Mouse (Mus musculus) heart, embryonic 13.5 days (tissue): ENCODE results near the gene Kctd6. TPM values are rescaled to one million over a fixed set of nuclear protein-coding genes. Genes with fewer than 3 reads are reported as not detected.

ENCODE experiments used
- ATAC-seq: fragments of 200-750 bp; cut with Nextera tagmentation; 2 replicates; pipeline ENCODE4 v1.8.0; 2017; ENCODE audit warnings: moderate TSS enrichment; ENCODE audit not compliant: insufficient number of reproducible peaks, low FRiP score, low TSS enrichment; ENCODE audit errors: extremely low read depth
- H3K27ac ChIP-seq: fragments of 300-500 bp; sonication (generic); replicated peaks from 2 replicates; pipeline ENCODE4 v1.5.1; 2015; ENCODE audit warnings: moderate library complexity, mild to moderate bottlenecking, inconsistent platforms
- H3K27me3 ChIP-seq: fragments of 300-500 bp; sonication (generic); replicated peaks from 2 replicates; pipeline ENCODE4 v1.6.1; 2015; ENCODE audit warnings: mild to moderate bottlenecking, inconsistent platforms
- H3K36me3 ChIP-seq: fragments of 300-500 bp; sonication (generic); 2 replicates; pipeline ENCODE4 v1.6.1; 2015; ENCODE audit warnings: mild to moderate bottlenecking, inconsistent platforms
- H3K4me1 ChIP-seq: fragments of 300-500 bp; sonication (generic); 2 replicates; pipeline ENCODE4 v1.6.1; 2015; ENCODE audit warnings: inconsistent platforms
- H3K4me2 ChIP-seq: fragments of 300-500 bp; sonication (generic); 2 replicates; pipeline ENCODE4 v1.6.1; 2015; ENCODE audit warnings: inconsistent platforms, mild to moderate bottlenecking, moderate library complexity
- H3K4me3 ChIP-seq: fragments of 300-500 bp; sonication (generic); 2 replicates; pipeline ENCODE4 v1.5.1; 2015; ENCODE audit warnings: moderate library complexity, mild to moderate bottlenecking, inconsistent platforms
- H3K9ac ChIP-seq: fragments of 300-500 bp; sonication (generic); 2 replicates; pipeline ENCODE4 v1.6.1; 2015; ENCODE audit warnings: inconsistent platforms, mild to moderate bottlenecking, moderate library complexity
- H3K9me3 ChIP-seq: fragments of 300-500 bp; sonication (generic); 2 replicates; pipeline ENCODE4 v1.6.1; 2016; ENCODE audit warnings: inconsistent platforms
- WGBS: fragments of 180-500 bp; shearing (Covaris S2); methylation state at CpG from one replicate; pipeline ENCODE4 v1.1.7; 2015; ENCODE audit warnings: mixed read lengths; 5-methylcytosine and 5-hydroxymethylcytosine counted together
- polyA plus RNA-seq: library from polyadenylated mRNA; unstranded; fragments of >200 nt; fragmentation: Nextera tagmentation; extraction: Ambion mirVana; gene quantifications from 2 replicates; pipeline ENCODE4 v1.2.1, GENCODE M21; 2015

The Kctd6 gene
- polyA plus RNA-seq, 1 experiment from 2014 or later, result 2.7 TPM

DNA sequence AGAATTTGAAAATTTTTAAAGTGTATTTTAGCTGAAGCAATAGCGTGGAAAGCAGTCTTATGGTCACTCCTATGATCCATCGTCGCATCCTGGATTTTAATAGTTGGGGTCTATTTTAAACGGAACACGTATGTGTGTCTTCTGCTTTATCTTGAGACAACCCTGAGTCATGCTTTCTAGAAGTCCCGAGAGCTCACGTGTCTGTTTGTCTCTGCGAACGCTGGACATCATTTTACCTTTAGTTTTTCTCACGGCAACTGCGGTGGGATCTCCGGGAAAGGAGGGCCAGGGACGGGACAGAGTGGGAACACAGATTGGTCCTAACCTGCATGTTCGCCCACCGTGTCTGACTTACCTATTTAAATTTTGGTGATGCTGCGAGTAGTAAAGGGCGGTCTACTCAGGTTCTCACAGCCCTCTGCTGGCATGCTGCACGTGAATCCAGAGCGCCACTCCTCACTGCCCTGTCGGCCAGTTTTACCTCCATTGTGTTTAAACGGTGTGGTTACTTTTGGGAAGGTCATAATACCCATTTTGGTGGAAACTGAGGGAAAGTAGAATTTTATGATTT, 1.4 kb downstream of the Kctd6 start:
- H3K9me3 ChIP-seq, result no peaks in the 10 kb centered on the region
- no peaks in the 10 kb centered on the region for H3K36me3 ChIP-seq
- WGBS, result 15% methylated on average over 21 of the region's 21 CpGs
- peak overlapping the region; percentile 99 for H3K9ac ChIP-seq
- H3K4me1 ChIP-seq, result peaks cover 29% of the 10 kb centered on the region
- peak overlapping the region; percentile 95 for H3K4me2 ChIP-seq
- no peak for ATAC-seq
- no peaks in the 10 kb centered on the region for H3K27me3 ChIP-seq
- H3K27ac ChIP-seq, result no peak overlapping the region
- peak overlapping the region; percentile 75 for H3K4me3 ChIP-seq

DNA sequence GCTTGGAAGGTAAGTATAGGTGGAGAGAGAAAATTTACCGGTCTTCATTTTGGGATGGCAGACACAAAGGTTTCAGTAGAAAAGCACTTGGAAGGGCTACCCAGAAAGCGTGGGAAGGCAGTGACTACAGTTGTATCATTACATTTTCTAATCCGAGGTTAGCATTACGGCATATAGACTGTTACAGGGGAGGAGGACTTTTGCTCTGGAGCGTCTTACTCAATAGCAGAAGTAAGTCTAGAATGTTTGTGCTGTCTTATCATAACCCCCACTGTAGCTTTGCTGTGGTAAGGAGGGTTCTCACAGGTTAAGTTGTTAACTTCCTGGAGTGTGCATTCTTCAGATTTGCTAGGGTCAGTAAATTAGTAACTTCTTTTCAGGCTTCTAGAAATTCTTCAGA, 2.2 kb downstream of the Kctd6 start:
- WGBS, result 70% methylated on average over 5 of the region's 5 CpGs
- peak overlapping the region; percentile 75 for H3K4me3 ChIP-seq
- H3K9me3 ChIP-seq, result no peaks in the 10 kb centered on the region
- H3K4me1 ChIP-seq, result peaks cover 29% of the 10 kb centered on the region
- no peaks in the 10 kb centered on the region for H3K27me3 ChIP-seq
- H3K9ac ChIP-seq, result no peak overlapping the region
- H3K36me3 ChIP-seq, result peaks cover 3% of the 10 kb centered on the region
- ATAC-seq, result no peak
- H3K4me2 ChIP-seq, result peak overlapping the region; percentile 95
- H3K27ac ChIP-seq, result no peak overlapping the region

DNA sequence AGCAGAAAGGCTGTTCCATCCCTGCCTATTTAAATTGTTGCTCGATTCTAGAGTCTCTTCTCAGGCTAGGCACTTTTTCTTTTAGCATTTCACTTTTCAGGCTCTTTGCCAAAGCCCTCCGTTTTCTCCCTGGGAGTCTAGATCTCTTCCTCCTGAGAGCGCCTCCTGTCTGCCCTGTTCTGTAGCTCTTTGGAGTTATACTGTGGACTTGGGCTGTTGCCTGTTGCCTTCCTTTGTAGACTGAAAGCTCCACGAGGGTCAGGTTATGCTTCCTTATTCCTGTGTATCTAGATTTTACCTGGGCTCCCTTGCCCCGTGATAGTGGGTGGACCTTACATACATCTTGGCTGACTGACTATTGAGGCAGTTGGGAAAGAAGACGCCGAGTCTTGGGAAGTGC, 4.3 kb downstream of the Kctd6 start:
- no peak overlapping the region for H3K9ac ChIP-seq
- WGBS, result 67% methylated on average over 7 of the region's 7 CpGs
- H3K27me3 ChIP-seq, result no peaks in the 10 kb centered on the region
- no peak for ATAC-seq
- no peak overlapping the region for H3K27ac ChIP-seq
- no peaks in the 10 kb centered on the region for H3K9me3 ChIP-seq
- H3K4me1 ChIP-seq, result peaks cover 29% of the 10 kb centered on the region
- no peak overlapping the region for H3K4me3 ChIP-seq
- no peak overlapping the region for H3K4me2 ChIP-seq
- peaks cover 24% of the 10 kb centered on the region for H3K36me3 ChIP-seq

DNA sequence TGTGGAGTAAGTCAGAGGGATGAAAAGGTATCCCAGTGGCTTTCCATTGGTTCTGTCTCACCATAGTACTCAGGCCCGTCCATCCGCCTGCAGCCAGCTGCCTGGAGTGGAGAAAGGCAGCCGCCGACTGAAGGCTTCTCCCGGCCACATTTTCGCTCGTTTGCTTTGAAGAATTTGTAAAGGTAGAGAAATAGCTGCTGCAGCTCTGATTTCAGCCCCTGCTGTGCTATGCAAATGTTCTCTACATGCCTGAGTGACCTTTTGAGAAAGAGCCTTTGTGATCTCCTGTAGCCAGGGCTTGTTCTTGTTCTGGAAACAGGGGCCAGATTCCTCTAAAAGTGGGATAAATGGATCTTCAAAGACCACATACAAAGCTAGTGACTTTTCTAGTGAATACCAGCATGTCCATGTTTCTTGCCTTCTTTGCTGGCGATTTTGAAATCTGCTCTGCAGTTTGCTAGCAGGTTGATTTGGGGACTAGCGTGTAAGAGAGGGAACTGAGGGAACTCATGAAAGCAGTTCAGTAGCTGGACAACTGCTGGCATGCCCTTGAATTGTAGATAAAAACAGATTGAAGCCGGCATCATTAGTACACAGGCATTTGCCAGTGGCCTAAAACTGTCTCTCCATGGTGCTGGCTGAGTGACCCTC, 4.9 kb downstream of the Kctd6 start:
- H3K4me2 ChIP-seq, result no peak overlapping the region
- no peak overlapping the region for H3K4me3 ChIP-seq
- no peak for ATAC-seq
- peaks cover 24% of the 10 kb centered on the region for H3K36me3 ChIP-seq
- H3K27ac ChIP-seq, result 0 out of 2 replicates have a peak overlapping the region, but pooled peaks have one; percentile 17
- H3K4me1 ChIP-seq, result peaks cover 29% of the 10 kb centered on the region
- H3K27me3 ChIP-seq, result no peaks in the 10 kb centered on the region
- WGBS, result 44% methylated on average over 10 of the region's 10 CpGs
- no peaks in the 10 kb centered on the region for H3K9me3 ChIP-seq
- H3K9ac ChIP-seq, result no peak overlapping the region; the same call in 1 of the 2 replicates

DNA sequence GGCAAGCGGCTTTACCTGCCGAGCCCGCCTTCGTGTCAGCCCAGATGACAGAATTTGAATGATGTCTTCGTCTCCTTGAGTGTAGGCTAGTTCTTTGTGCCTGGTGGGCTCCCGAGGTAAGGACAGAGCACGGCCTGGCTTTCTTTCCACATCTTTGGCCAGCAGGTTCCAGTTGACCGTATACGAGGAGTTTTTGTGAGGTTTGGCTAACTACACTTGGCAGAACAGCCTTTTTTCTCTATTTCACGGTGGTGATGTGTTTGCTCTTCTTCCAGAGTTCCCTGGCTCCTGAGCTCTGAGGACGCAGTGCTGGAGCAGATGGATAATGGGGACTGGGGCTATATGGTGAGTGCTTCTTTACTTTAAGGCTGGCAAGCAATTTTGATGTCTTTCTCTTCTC, 5.9 kb downstream of the Kctd6 start:
- 86% methylated on average over 11 of the region's 11 CpGs for WGBS
- H3K4me1 ChIP-seq, result peaks cover 27% of the 10 kb centered on the region
- no peaks in the 10 kb centered on the region for H3K9me3 ChIP-seq
- no peak overlapping the region for H3K9ac ChIP-seq
- H3K27me3 ChIP-seq, result no peaks in the 10 kb centered on the region
- no peak for ATAC-seq
- no peak overlapping the region for H3K27ac ChIP-seq
- H3K4me3 ChIP-seq, result no peak overlapping the region
- peaks cover 27% of the 10 kb centered on the region for H3K36me3 ChIP-seq
- no peak overlapping the region for H3K4me2 ChIP-seq

DNA sequence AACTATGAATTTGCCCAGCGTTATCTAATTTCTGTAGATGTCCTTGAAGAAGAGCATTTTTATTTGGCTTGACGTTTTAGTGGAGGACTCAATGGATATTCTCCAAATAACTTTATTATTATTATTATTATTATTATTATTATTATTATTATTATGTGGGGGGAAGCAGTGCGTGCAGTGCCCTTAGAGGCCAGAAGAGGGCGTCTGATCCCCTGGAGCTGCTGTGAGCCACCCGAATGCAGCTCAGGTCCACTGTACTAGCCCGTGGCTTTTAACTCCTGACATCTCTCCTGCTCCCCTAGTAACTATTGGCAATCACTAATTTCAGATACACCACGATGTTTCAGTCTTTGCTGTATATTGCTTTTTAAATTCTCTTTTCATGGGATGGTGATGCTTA, 6.4 kb downstream of the Kctd6 start:
- Histone ChIP-seq H3K4me2 (no peak overlapping the region), H3K4me3 (no peak overlapping the region), H3K36me3 (peaks cover 27% of the 10 kb centered on the region), H3K27me3 (no peaks in the 10 kb centered on the region), H3K27ac (no peak overlapping the region), H3K9me3 (no peaks in the 10 kb centered on the region), H3K9ac (no peak overlapping the region), H3K4me1 (peaks cover 23% of the 10 kb centered on the region)
- WGBS, result 53% methylated on average over 7 of the region's 7 CpGs
- no peak for ATAC-seq

DNA sequence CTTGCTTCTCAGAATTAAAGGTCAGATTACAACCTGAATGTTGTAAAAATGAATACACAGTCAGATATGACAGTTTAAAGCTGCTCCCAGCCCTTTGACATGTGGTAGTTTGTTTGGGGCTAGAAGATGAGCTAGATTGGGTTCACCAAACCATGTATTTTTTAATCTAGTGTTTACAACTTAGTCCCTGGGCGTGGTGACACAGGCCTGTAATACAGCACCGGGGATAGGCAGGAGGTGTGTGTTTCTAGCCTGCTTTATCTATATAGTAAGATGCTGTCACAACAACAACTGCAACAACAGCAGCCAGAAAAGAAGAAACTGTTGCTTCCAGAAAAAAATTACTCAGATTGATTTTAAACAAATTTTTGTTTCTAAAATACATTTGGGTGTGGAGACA, 7.0 kb downstream of the Kctd6 start:
- H3K4me3 ChIP-seq, result no peak overlapping the region
- H3K27me3 ChIP-seq, result no peaks in the 10 kb centered on the region
- H3K4me1 ChIP-seq, result peaks cover 17% of the 10 kb centered on the region
- H3K27ac ChIP-seq, result no peak overlapping the region
- H3K9me3 ChIP-seq, result no peaks in the 10 kb centered on the region
- H3K4me2 ChIP-seq, result no peak overlapping the region
- ATAC-seq, result no peak
- H3K36me3 ChIP-seq, result peaks cover 27% of the 10 kb centered on the region
- no peak overlapping the region for H3K9ac ChIP-seq
- 82% methylated on average over 2 of the region's 2 CpGs for whole genome bisulfite sequencing

DNA sequence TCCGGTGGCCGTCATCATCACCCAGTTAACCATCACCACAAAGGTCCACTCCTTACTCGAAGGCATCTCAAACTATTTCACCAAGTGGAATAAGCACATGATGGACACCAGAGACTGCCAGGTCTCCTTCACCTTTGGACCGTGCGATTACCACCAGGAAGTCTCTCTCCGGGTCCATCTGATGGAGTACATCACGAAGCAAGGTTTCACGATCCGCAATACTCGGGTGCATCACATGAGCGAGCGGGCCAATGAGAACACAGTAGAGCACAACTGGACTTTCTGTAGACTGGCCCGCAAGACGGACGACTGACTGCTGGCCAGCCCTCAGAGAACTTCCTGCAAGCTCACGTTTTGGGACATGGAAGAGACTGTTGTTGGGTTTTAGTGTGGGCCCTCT, 8.6 kb downstream of the Kctd6 start:
- 90% methylated on average over 16 of the region's 16 CpGs for WGBS
- Histone ChIP-seq H3K27ac (no peak overlapping the region), H3K9me3 (no peaks in the 10 kb centered on the region), H3K4me2 (no peak overlapping the region), H3K9ac (no peak overlapping the region), H3K4me3 (no peak overlapping the region), H3K27me3 (no peaks in the 10 kb centered on the region), H3K36me3 (peaks cover 27% of the 10 kb centered on the region), H3K4me1 (peaks cover 13% of the 10 kb centered on the region)
- ATAC-seq, result no peak

DNA sequence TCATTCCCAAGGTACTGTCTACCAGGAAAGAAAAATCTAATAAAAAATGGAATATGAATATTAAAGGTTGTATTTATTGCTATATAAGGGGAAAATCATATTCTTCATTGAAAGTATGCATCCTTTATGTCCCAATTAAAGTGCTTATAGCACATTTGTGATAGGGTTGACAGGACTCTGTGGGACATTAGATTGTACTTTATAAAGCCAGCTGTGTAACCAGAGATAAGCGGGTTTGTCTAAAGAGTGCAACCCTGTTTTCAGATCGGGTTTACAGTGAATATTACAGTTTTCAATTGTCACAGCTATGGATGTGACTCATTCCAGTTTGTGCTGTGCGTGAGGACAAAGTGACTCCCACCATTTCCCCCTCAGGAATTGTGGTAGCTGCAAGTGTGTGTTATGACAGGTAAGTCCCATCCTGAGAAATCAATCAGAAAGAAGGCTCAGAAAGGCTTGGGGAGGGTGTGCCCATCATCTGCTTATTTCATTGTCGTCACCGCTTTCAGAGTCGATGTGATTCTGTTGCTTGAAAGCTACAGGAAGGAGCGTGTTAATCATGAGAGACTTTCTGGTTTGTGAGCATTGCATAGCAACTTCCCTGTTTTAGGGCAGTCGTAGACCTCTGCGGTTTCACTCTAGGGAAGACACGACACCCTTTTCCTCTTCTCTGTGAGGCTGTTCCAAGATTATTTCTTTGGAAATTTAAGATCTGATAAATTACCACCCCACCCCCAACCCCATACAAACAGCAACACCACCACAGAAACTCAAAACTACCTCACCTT, 9.8 kb downstream of the Kctd6 start:
- Histone ChIP-seq H3K4me3 (no peak overlapping the region), H3K4me1 (peaks cover 8% of the 10 kb centered on the region), H3K27ac (no peak overlapping the region), H3K9me3 (no peaks in the 10 kb centered on the region), H3K27me3 (no peaks in the 10 kb centered on the region), H3K36me3 (peaks cover 27% of the 10 kb centered on the region), H3K4me2 (no peak overlapping the region), H3K9ac (no peak overlapping the region)
- 82% methylated on average over 10 of the region's 10 CpGs for WGBS
- ATAC-seq, result no peak

DNA sequence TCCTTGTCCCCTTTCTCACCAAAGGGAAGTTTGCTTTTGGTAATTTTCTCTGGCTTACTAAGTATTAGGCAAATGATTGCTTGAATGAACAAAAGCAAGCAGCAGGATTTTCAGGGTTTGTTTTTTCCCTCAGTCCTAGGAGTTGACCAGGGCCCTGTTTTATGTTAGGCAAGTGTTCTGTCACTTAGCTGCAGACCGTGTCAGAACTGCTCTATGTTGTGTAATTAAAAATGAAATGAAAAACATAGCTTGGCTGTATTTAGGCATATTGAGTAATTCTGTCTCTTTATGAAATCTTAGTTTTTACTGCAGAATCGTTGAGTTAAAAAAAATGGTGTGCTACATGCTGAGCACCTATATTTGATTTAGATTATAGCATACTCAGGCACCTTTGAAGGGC, 10.9 kb downstream of the Kctd6 start:
- no peak for ATAC-seq
- Histone ChIP-seq H3K9me3 (no peaks in the 10 kb centered on the region), H3K4me3 (no peak overlapping the region), H3K4me1 (no peaks in the 10 kb centered on the region; the same call in 1 of the 2 replicates), H3K27ac (no peak overlapping the region), H3K27me3 (no peaks in the 10 kb centered on the region), H3K9ac (no peak overlapping the region), H3K36me3 (peaks cover 27% of the 10 kb centered on the region), H3K4me2 (no peak overlapping the region)
- 65% methylated on average over 2 of the region's 2 CpGs for WGBS

DNA sequence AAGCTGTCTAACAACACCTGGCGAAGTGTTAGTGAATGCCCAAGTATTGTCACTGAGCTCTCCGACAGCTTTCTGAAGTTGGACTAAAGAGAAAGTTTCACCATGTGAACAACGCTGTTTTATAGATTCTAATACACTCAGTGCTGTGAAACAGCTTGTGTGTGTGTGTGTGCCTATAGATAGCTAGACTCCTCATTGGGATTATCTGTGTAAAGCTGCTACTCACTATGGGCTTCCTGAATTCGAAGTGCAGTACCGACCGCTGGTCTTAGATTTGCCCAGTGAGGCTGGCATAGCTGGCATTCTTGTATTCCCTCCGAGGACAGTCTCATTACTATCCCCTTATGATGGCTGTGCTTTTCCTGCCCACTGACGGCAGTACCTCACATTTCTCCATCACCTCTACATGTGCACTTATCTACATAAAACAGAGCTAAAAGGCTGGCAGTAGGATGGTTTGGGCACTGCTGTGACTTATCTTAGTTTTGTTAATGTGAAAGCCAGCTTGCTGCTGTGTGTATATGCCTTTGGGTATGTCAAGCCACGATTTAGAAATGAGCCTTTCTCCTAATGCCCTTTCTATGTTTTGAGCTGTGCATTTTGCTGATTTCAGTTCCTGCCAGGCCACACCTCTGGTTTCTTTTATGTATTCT, 15.6 kb downstream of the Kctd6 start:
- 64% methylated on average over 9 of the region's 9 CpGs for WGBS
- H3K27me3 ChIP-seq, result no peaks in the 10 kb centered on the region
- H3K4me3 ChIP-seq, result no peak overlapping the region
- H3K9me3 ChIP-seq, result no peaks in the 10 kb centered on the region
- H3K27ac ChIP-seq, result no peak overlapping the region
- ATAC-seq, result no peak
- no peak overlapping the region for H3K9ac ChIP-seq
- peaks cover 16% of the 10 kb centered on the region for H3K4me1 ChIP-seq
- H3K36me3 ChIP-seq, result 0 out of 2 replicates have a peak, but pooled peaks cover under 1% of the 10 kb centered on the region
- H3K4me2 ChIP-seq, result no peak overlapping the region
